Comparison of ENCODE assay signal across 10 mouse cellular contexts in the genomic region with DNA sequence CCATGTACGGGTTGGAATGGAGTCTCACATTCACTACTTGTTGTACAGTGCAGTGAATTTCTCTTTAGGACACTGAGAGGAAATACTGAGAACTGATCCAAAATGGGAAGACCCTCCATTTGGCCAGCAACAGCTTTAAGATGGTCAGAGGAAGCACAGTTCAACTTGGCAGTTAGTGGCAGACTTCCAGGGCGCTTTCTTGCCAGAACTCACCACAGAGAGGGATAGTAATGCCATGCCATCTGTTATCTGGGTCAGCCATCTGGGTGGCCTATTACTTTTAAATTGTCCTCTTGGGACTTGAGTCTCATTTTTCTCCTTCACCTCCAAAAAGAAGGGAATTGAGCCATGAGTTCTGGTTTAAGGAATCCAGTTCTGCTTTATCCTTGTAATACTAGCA.
DNase-seq lines count a peak whose midpoint lies in the region.
"Had no signal": no experiment of that assay in that cellular context is flagged by ENCODE, and none has a peak within 500 bp of the region (broad histone marks: within the 10 kb centered on the region; RNA-seq: fewer than 3 reads in every experiment).

No protein-coding gene starts in this region.

- peak; percentile 4 for DNase-seq in adrenal gland, postnatal 10 days
- no peak for DNase-seq in adrenal gland, postnatal 25 days
- peak; percentile 86 for DNase-seq in left cerebral cortex, postnatal 4 days
- DNase-seq in left cerebral cortex, postnatal 14 days (ENCODE audit: low spot score in 2 of 2), result no peak
- DNase-seq in cerebellum, postnatal 14 days, result peak; percentile 84 to 85
- DNase-seq in spleen, postnatal 14 days (ENCODE audit: low spot score in 2 of 2), result no peak
- DNase-seq in spleen, adult 12 weeks (ENCODE audit: low spot score), result no peak
- no peak for DNase-seq in lung, postnatal 10 days
- DNase-seq: forebrain, postnatal 0 days; gastrocnemius, adult 2 months had no signal

- intact Hi-C loops in left cerebral cortex, postnatal 4 days (cut with DNase I), result no loop called here
- intact Hi-C loops in left cerebral cortex, postnatal 14 days (cut with DNase I), result no loop called here

Comparison
In these comparisons a context has a peak if more than half of its experiments do, and no peak if none do; other contexts are left out.
1. DNase-seq: peak in adrenal gland, postnatal 10 days (single experiment), left cerebral cortex, postnatal 4 days (single experiment) and cerebellum, postnatal 14 days (2 of 2); none in adrenal gland, postnatal 25 days (single experiment), left cerebral cortex, postnatal 14 days (0 of 2), spleen, postnatal 14 days (0 of 2), spleen, adult 12 weeks (single experiment) and lung, postnatal 10 days (single experiment).